Mouse (Mus musculus): ENCODE data around the gene Arl8a.
A peak's percentile ranks its signal among the peaks of the same experiment; 100 is the strongest.

Gene Arl8a

DNA sequence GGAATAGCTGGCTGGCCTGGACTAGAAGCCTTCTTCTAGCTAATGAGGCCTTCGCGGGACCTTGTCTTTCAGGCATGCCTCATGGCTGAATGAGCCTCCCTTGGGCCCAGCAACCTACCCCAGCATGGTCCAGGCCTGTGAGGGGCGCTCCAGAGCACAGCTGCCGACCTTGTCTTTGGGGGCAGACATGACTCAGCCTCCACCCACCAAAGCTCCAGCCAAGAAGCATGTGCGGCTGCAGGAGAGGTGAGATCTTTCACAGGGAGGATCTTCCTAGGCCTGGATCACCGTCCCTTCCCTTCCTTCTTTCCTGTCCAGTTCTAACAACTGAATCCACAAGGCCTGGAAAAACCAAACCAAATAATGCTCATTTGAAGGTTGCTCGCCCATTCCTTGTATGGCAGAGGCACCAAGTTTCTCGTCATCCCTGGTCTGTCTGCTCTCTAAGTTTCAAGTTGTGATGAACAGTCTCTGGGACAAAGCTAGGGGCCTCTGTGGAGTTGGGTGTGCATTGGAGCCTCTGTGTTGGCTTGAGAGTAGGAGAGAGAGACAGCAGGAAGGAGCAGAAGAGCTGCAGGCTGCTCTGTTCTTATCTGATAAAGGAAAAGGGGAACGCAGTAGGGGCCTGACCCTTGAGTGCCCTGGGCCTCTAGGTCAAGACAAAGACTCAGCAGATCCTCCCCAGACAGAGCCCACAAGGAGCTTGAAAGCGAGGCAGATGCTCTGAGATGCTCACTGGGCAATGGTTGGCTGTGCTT lies 12.8 kb upstream of the Arl8a start:
- DNase-seq (ENCODE audit: low spot score): no peak

DNA sequence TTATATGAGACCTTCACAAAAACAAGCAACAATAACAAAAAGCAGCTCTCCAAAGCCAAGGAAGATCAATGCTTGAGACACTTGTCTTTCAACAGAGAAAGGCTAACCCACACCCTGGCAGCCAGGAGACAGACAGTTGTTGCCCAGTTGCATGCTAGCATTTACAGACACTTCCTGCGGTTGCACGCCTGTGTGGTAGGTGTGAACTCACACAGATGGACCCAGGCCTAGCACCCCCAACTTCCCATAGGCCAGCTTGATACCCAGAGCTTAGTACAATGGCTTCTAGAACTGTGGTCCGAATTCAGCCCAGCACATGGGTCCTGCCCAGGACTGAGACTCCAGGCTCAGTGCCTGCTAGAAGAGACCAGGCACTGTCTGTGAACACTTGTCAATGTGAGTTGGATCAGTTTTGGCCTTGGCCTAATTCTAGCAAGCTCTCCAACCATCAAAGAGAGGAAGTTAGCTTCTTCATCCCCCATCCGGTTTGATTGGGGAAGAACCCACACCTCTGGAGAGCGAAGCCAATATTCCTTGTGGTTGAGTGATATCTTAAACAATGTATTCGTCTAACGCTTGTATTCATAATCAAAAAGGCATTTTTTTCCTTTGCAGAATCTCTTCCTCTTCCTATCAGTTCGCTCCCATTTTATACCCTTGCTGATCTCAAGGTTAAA lies 11.4 kb upstream of the Arl8a start:
- DNase-seq (ENCODE audit: low spot score): no peak

DNA sequence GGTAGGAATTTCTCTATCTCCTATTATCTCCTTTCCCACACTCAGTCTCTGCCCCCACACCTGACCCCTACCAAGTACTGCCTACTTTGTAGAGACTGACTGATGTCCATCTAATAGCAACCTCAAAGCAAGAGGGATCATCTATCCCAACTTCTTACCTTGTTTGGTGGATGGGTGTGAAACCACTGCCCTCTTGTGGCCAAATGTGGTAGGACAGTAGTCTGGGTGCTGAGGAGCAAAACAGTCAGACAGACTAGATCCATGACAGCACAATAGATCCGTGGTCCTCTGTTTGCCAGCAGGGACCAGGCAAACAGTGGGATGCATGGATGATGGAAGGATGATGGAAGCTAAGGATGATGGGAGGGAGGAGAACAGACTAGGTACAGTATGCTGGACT lies 10.1 kb upstream of the Arl8a start:
- peak; percentile 87 for DNase-seq (ENCODE audit: low spot score)

DNA sequence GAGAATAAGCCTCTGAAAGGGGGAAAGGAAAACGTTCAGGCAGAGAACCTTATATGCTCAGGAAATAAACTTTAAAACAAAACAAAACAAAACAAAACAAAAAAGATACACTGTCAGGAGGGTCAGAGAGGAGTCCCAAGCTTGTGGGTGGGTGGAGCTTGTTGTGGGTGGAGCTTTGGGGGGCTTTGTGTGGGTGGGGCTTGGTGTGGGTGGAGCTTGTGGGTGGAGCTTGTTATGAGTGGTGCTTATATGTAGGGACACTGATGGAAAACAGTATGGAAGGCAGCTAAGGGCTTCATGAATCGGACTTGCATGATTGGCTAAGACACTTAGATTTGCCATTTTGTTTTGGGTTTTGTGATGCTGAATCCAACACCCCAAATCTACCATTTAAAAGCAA lies 6.7 kb upstream of the Arl8a start:
- no peak for DNase-seq (ENCODE audit: low spot score)

DNA sequence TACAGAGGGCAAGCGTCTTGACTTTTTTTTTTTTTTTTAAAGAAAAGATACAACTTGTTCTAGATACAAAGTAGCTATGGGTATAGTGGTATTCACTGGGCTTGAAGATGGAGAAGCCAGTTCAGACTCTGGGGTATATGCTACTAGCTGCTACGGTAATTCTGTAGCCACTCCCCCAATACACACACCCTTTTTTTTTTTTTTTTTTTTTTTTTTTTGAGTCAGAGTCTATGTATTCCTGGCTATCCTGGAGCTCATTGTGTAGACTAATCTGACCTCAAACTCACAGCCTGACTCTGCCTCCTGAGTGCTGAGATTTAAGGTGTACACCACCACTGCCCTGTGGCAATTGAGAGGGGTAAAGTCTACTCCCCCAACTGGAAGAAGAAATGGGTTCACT lies 4.2 kb upstream of the Arl8a start:
- no peak for DNase-seq (ENCODE audit: low spot score)

DNA sequence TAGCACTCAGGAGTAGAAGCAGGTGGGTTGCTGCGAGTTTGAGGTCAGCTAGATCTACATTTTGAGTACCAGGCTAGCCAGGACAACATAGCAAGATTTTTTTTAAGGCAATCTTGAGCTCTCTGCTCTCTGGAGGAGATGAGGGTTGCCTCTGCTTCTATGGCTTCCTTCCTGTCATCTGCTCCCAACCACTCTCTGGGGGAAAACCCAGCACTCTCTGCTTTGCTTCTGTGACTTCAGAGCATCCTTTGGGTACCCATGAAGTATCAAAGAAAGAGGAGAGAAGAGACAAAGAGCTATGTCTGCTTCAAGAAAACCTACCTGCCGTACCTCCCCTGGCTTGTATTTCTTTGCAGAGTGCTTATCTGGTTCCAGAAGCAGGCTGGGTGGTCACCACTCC lies 2.7 kb upstream of the Arl8a start:
- DNase-seq (ENCODE audit: low spot score): no peak

DNA sequence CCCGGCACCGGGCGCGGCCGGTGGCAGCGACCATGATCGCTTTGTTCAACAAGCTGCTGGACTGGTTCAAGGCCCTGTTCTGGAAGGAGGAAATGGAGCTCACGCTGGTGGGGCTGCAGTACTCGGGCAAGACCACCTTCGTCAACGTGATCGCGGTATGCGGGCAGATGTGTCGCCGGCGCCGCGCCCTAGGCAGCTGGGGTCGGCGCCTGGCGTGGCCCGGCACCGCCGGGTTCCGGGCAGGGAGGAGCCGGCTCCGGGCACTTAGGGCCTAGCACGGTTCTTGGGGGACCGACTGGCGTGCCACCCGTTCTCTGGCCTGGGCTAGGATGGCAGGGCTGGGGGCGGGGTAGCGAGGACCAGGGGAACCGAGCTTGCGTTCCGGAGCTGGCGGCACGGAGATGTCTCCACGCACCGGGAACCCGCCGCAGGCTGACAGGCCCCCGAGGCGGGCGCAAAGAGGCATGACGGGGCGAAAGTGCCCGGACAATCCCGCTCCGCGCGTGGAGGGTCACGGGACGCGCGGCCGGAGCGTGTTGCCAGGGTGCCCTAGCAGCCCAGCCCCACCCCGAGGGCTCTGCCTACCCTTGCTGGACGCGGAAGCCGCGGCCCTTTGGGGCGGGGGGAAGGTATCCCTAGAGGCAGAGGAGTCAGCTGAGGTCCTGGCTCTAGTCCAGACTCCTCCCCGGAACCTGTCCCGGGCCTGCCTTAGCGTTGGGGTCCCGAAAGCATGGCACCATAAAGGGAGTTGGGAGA lies 500 bp downstream of the Arl8a start:
- DNase-seq (ENCODE audit: low spot score): peak; percentile 58

DNA sequence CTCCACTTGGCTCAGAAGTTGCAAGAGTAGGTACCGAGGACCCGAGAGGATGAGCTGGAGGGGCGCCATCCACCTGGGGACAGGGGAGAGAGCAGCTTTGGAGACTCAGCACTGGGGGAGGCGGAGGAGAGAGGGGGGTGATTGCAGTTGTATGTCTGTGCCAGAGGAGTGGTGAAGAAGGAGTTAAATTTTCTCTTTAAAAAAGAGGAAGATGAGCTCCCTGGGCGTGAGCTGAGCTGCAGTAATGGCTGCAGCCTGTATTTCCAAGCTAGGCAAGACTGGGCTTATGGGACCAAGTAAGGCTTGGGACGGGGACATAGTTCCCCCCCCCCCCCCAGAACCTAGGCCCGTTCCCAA lies 1.1 kb downstream of the Arl8a start:
- peak; percentile 34 for DNase-seq (ENCODE audit: low spot score)

DNA sequence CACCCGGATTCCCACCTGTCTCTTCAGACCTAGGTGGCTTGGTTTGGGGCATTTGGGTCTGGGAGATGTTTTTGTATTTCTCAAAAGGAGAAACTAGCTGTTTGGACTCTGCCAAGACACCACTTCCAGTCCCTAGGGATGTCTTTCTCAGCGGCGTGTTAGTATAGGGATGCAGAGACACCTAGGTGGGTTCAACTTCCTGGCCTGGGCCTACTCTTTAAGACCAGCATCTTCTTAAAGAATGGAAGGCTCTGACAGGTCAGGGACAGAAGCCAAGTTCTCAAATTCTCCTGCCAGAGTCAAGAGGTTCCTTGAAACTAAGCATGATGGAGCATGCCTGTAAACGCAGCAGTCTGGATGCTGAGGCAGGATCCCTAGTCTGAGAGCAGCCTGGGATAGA lies 1.9 kb downstream of the Arl8a start:
- no peak for DNase-seq (ENCODE audit: low spot score)

DNA sequence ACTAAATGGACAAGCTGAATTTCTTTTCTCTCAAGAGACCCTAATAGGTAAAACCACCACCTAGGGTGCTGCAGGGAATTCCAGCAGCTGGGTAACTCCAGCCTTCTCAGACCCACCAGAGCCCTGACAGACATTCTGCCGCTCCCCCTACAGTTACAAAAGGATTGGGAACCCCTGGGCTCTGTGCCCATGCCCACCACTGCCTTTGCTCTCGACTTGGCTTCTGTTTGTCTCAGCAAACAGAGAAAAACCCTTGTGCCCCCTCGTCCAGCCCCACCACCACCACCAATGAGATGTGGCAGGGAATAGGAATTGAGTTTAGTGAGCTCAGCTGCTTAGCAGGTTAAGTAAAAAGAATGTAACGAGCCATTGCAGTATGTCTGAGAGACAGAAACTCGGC lies 2.4 kb downstream of the Arl8a start:
- DNase-seq (ENCODE audit: low spot score): no peak

DNA sequence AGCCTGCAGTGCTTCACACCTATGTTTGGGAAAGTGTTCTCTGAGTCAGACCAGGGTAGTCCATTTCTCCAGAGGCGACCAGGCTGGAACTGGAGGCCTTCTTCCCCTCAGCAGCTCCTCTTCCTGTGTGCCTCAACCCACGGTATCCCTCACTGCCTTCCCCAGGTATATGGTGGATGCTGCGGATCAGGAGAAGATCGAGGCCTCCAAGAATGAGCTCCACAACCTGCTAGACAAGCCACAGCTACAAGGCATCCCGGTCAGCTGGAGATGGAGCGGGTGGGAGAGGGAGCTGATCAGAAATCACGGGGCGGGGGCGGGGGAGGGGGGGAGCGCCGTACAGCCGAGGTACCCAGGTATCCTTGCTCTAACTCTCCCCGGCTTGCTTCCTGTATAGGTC lies 7.4 kb downstream of the Arl8a start:
- no peak for DNase-seq (ENCODE audit: low spot score)

DNA sequence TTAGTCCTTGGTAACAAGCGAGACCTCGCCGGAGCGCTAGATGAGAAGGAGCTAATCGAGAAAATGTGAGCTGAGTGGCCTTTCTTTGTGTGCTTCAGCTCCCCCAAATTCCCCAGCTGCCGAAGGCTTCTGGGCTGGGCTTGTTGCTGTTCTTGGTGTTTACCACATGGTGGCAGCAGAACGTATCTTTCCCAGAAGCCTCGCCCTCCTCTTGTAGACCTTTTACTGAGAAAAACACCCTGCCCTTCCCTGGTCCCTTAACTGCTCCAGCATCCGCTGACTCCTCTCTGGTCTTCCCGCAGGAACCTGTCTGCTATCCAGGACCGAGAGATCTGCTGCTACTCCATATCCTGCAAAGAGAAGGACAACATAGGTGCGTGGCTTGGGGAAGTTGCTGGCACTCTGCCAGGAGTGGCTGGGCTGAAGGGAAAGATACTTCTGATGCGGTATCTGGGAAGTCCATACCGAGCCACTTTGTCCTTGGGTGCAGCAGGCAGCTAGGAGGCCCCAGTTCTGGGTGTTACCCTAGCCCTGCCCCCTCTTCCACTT lies 7.9 kb downstream of the Arl8a start:
- peak; percentile 94 for DNase-seq (ENCODE audit: low spot score)

DNA sequence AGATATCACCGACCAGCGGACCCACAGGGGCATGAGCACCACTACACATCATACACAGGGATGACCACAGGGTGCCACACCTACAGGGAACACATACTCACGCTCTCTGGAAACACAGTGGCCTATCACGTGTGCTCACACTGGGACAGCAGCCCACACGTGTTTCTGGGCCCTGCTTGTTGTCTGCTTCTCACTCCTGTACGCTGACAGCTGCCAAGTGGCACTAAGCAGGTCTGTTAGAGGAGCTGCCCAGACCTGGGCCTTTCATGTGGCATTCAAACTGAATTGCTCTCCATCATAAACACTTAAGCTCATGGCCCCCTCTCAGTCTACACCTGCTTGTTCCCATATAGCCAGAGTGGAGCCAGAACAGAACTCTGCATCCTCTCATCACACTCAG lies 9.7 kb downstream of the Arl8a start:
- DNase-seq (ENCODE audit: low spot score): no peak

DNA sequence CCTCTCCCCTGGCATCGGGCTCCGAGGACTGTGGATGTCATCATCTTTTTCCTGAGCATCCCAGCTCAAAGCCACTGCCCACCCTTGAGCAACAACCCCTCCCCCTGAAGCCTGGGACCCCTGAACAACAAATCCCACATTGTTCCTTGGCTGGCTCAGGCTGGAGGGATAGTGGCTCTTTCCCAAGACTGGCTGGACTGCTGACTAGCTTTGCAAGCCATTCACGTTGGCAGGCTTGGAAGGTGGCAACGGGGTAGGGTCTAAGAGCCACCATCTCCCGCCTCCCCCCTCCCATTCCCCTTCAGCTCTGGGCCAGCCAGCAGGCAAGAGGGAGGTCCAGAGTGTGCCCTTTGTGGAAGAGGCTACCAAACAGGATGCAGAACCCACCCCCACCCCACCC lies 12.0 kb downstream of the Arl8a start:
- DNase-seq (ENCODE audit: low spot score): no peak

DNA sequence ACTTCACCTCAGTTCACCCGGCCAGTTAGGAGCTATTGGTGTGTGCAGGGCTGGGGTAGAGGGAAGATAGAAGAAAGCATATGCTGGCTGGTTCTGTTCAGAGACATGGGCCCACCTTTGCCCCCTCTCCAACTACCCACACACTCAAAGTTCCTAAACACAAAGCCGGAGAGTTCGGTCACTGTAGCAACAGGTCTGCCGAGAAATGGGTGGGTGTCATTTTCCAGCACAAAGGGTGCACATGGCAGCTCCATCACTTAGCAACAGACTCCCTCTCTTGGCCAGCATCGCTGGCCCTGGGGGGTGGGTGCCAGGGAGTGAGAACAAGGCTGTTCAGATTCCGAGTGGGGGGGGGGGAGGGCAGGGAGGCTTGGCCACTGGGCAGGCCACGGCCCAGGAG lies 12.4 kb downstream of the Arl8a start:
- DNase-seq (ENCODE audit: low spot score): no peak

DNA sequence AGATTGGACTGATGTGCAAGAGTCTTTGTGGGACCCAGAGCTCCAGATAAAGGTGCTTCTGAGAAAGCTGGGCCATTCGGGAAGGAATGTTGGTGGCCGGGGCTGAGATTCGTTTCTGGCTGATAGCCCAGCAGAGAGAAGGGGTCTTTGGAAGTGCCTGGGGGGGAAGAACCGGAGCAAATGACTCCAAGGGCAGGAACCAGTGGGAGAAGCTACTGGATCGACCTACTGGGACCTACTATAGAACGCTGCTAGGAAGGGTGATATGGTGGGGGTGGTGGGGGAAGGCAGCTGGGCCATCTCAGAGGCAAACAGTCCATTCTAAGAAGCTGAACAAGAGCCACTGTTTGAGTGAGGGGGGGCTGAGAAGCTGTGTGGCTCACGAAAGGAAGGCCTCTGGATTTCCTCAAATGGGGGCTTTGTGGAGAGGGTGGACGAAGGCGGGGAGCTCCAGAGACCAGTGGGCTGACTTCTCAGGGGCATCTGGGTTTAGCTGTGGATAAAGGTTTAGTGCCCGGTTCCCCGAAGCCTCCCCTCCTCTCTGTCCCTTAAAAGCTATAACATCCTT lies 13.0 kb downstream of the Arl8a start:
- DNase-seq (ENCODE audit: low spot score): no peak

DNA sequence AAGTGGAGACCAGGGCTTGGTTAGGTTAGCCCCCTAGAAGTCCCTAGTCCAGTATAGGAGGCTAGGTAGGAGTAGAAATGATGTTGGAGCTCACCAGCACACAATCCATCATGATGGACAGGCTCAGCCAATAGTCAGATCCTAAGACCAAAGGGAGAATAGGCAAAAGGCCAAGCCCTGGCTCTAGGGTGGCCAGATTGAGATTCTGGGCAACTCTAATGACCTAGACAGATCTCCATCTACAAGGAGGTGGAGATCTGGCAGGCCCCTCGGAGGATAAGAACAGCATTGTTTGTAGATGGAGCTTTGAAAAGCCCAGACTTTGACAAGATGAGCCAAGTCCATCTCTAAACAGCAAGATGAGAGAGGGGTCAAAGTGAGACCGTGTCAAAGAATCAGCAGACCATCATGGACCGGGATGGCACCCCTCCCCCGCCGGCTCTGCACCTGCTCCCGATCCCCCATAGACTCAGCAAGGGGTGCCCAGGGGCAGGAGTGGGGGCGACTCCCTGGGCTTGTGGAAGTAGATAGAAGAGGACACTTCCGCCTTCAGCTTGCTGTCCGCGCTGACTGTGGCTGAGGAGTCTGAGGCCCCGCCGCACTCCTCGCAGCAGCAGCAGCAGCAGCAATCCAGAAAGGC lies 13.9 kb downstream of the Arl8a start:
- no peak for DNase-seq (ENCODE audit: low spot score)

DNA sequence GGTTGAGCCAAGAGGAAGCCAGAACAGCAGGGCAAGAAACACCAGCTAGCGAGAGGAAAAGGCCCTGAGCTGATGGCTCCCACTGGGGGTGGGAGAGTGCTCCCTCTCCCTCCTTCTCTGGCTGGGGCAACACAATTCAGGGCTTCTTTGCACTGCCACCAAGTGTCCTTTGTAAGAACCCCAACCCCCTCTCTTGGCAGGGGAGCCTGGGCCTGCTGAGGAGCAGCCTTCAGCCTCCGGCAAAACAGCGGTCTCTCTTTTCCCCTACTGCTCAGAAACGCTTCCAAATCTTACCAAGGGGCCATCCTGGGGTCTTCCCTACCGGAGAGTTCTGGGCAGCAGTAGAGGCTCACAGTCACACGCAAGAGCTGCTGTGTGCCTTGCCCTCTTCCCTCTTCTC lies 16.1 kb downstream of the Arl8a start:
- no peak for DNase-seq (ENCODE audit: low spot score)

DNA sequence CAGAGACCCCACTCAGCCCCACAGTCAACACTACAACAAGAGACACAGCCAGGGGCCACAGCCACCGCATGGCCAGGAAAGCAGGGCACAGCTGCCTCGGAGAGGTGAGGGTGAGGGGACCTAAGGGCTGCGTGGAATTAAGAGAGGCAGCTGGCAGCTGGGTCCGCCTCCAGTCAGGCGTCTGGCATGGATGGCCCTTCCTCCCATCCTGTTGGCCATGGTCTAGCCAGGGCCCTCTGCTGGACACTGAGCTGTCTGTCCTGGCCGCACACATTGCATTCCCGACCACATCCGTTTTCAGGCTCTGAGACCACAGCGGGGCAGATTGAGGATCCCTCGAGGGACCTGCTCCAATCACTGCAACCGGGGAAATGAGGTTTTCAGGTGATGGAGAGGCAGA lies 20.8 kb downstream of the Arl8a start, which contains the start of gene Gpr37l1:
Gpr37l1 (minus strand) TSS at position 247 of the 400 bp plus-strand sequence.
- no peak for DNase-seq (ENCODE audit: low spot score)

DNA sequence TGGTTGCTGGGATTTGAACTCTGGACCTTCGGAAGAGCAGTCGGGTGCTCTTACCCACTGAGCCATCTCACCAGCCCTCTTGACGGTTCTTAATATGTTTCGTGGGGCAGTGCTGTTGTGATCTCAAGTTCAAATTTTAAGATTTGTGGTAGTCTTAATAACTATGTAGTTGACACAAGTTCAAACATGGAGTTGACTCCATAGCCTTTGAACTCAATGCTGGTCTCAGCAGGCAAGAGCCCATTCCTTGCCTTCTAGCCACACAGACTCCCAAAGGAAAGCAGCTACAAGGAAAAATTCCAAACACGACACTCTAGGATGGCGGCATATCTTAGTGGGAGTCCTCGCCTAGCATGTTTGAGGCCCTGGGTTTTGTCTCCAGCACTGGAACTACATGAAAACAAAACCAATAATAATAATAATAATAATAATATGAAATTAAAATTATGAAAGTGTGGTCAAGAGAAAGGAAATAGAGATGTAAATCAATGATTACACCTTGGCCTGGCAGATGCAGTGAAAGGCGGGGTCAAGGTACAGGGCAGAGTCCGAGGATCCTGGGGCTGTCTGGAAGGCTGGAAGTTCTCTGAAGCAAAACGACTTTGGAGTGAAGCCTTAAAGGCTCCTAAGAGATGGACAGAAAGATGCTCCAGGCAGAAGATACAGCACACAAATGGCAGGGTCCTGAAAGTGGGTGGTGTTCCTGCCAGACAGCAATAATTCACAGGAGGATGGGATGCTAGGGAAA lies 22.0 kb downstream of the Arl8a start:
- DNase-seq (ENCODE audit: low spot score): no peak

DNA sequence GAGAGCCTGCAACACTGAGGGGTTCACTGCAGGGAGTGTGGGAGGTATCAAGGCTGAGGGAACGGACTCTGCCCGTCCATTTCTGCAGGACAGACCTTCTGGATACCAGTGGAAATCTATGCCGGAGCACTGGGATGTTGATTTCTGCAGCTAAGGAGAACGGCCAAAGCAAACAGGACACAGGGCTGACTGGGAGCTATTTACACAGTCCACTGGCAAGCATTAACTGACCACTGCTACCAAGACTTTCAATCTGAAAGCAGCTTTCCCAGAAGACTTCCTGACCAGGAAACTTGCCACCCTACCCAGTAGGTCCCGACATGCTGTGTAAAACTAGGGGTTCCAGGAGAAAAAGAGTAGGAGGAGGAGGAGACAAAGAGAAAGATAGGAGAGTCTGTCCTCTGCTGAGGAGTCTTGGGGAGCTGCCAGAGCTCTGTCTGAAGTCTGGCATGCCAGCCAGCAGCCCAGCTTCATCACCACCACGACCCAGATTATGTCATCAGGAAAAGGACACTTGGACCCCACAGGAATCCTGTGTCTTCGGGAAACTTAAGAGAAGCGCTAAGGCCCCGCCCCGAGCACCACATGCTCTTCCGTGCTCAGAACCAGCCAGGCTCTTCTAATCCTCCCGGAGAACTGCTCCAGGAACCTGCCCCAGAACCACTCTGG lies 23.1 kb downstream of the Arl8a start:
- no peak for DNase-seq (ENCODE audit: low spot score)
